Mouse (Mus musculus) liver, embryonic 14.5 days (tissue): ENCODE data around the gene Efna3.

ENCODE experiments used
- CTCF ChIP-seq: IDR thresholded peaks from 2 replicates; pipeline ENCODE4 v1.5.1; 2016; ENCODE audit warnings: antibody characterized with exemption, low read depth, control low read depth
- EP300 ChIP-seq: IDR thresholded peaks from 2 replicates; pipeline ENCODE4 v1.6.1; 2016; ENCODE audit warnings: antibody characterized with exemption, low read depth

- TF ChIP-seq CTCF (no peak), EP300 (no peak)
These were observed 38.9 kb upstream of the Efna3 start, which contains the start of gene Dcst2 for GRCm38 (mm10) chr3:89361675-89362074.
